Mouse (Mus musculus) natural killer cell, adult 2 months (primary cell): ENCODE measurements around the gene Gtpbp3.

Source experiments
- DNase-seq, 2 experiments: peaks; one replicate each; pipeline ENCODE4 v3.0.0; 2022; ENCODE audit warnings: low spot score in 2 of 2

The Gtpbp3 gene

GRCm38 (mm10) chr8:71497077-71497645 is 9.3 kb downstream of the Gtpbp3 start:
- DNase-seq = no peak

- DNase-seq = no peak
Measured at GRCm38 (mm10) chr8:71497881-71498501, 10.1 kb downstream of the Gtpbp3 start.

- no peak for DNase-seq
Measured at GRCm38 (mm10) chr8:71498816-71499690, 11.2 kb downstream of the Gtpbp3 start.

GRCm38 (mm10) chr8:71504349-71504748 is 16.4 kb downstream of the Gtpbp3 start:
- DNase-seq = no peak

DNA sequence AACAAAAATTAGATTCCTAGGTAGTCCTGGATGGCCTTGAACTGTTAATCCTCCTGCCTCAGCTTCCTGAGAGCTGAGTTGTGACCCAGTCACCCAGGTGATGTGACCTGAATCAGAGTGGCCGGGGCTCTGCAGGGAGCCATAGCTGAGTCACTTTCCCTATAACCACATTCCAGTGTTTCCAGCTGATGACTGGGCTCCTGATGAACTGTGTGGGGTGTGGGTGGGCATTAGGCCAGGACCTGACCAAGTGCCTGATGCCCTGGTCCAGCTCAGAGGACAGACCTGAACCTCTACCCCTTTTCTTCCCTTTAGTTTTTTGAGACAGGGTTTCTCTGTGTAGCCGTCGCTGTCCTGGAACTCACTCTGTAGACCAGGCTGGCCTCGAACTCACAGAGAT is 17.4 kb downstream of the Gtpbp3 start:
- DNase-seq = no peak

DNA sequence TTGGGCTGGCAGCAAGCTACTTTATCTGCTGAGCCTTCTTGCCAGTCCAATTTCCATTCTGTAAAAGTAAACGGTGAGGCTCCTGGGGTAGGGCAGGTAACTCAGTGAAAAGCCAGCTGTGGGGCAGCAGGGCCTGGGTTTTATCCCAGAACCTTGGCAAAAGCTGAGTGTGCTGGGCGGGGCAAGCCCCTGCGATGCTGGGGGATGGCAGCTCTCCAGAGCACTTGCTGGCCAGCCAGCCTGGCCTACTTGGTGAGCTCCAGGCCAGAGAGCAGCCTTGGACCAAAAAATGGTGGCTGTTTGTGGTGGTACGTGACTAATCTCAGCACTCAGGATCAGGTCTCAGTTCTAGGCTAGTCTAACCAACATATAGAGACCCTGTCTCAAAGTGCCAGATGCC is 18.1 kb downstream of the Gtpbp3 start:
- DNase-seq = no peak

GRCm38 (mm10) chr8:71507589-71508104 is 19.7 kb downstream of the Gtpbp3 start:
- no peak for DNase-seq

GRCm38 (mm10) chr8:71509316-71509715 is 21.4 kb downstream of the Gtpbp3 start:
- no peak for DNase-seq

DNA sequence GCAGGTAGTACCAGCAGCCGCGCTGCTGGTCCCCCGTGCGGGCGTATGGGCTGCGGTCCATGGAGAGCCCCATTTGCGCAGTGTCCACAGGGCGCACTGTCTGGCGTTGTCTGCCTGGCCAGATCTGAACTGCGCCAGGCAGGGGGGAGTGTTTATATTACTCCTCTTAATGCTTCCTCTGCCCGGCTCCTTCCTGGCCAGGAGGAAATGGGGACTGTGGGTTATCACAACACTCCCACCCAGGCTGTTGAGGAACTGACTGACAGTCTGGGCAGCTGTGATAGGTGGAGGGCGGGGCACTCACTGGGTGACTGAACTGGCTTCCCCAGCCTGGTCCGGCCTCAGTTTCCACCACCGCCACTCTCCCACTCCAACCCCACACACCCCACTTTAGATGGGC is 23.7 kb downstream of the Gtpbp3 start, which contains the start of gene Plvap:
Gene Plvap (minus strand): TSS at position 109 of the 400 bp plus-strand sequence.
- DNase-seq = no peak

DNA sequence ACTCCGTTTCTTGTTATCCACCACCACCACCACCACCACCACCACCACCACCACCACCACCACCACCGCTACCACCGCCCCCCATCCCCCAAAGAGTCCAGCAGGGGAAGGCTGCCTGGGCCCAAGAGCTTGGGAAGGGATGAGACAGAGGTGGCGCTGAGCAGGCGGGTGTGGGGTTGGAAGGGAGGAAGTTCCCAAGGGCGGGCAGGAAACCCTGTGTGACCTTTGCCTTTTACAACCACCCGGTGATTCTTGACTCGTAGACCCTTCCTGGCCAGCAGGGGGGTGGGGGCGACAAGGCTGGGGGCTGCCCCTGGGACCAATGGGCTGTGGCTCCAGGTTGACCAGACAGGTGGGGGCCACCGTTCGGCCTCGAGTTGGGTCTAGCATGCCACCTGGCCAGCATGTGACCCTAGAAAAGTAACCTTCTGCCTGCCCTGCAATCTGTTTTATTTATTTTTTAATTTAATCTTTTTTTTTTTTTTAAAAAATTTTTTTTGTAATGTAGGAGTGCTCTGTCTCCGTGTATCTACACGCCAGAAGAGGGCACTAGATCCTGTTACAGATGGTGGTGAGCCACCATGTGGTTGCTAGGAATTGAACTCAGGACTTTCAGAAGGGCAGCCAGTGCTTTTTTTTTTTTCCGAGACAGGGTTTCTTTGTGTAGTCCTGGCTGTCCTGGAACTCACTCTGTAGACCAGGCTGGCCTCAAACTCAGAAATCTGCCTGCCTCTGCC is 25.3 kb downstream of the Gtpbp3 start:
- DNase-seq = no peak

DNA sequence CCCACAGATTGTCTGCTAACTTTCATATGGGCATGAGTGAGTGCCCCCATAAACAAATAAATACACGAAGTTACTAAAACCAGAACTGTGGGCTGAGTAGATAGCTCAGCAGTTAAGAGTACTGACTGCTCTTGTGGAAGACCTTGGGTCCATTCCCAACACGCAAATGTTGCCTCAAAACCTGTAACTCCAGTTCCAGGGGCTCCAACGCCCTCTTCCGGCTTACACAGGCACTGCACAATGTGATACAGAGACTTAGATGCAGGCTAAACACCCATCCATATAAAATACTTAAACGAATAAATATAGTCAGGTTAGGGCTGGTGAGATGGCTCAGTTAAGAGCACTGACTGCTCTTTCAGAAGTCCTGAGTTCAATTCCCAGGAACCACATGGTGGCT is 27.1 kb downstream of the Gtpbp3 start:
- no peak for DNase-seq

DNA sequence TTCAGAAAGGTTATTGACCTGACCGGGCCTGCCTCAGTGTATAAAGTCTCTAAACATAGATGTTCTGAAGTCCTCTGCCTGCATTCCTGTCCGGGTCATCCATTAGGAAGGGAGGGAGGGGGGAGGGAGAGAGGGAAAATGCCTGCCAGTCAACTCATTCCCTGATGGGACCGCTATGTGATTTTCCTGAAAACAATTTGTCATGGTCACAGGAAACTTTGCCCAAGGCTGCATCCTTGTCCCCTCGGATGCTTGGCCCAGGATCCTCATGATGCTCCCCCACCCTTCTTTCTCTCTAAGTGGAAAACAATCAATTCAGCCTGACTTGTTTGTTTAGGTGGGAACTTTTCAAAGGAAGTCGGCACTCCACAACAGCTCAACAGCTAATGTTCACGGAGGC is 28.9 kb downstream of the Gtpbp3 start:
- DNase-seq = no peak

GRCm38 (mm10) chr8:71519037-71519825 is 31.3 kb downstream of the Gtpbp3 start:
- DNase-seq = peak; percentile 14 to 45

DNA sequence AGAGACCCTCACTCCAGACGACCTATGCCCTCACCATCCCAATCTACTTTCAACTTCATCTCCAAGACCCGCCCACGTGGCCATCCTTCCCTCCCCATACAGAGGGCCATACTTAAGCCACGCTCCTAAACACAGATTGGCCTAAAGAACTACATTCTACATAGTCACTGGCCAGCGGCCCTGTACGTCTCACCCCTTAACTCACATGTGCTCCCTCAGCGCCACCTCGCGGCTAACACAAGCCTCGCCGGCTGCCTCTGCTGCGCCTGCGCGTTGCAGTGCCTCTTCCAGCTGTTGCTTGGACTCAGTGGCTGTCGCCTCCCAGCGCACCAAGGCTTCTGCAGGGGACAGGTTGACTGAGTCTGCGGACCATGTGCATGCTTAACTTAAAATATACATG is 33.7 kb downstream of the Gtpbp3 start:
- peak; percentile 92 to 95 for DNase-seq

GRCm38 (mm10) chr8:71525226-71526050 is 37.5 kb downstream of the Gtpbp3 start, which contains the start of gene Ccdc194:
Gene Ccdc194 (minus strand): TSS chr8:71525711.
- DNase-seq = no peak

DNA sequence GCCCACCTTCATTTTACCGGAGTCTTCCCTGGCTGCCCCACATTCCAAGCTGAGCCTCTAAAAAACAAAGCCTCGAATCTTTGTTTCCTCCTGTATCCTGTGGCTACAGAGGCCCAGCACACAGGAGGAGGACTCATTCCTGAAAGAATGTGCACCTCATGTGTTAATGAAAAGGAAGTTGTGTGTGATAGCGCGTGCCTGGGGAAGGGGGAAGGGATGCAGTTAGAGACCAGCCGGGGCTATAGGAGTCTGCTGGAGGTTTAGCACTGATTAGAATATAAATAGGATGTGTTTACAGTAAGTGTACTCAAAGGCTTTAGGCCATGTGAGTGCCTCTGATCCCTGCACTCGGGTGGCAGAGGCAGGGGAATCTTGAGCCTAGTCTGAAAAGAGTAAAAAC is 38.4 kb downstream of the Gtpbp3 start:
- no peak for DNase-seq

DNA sequence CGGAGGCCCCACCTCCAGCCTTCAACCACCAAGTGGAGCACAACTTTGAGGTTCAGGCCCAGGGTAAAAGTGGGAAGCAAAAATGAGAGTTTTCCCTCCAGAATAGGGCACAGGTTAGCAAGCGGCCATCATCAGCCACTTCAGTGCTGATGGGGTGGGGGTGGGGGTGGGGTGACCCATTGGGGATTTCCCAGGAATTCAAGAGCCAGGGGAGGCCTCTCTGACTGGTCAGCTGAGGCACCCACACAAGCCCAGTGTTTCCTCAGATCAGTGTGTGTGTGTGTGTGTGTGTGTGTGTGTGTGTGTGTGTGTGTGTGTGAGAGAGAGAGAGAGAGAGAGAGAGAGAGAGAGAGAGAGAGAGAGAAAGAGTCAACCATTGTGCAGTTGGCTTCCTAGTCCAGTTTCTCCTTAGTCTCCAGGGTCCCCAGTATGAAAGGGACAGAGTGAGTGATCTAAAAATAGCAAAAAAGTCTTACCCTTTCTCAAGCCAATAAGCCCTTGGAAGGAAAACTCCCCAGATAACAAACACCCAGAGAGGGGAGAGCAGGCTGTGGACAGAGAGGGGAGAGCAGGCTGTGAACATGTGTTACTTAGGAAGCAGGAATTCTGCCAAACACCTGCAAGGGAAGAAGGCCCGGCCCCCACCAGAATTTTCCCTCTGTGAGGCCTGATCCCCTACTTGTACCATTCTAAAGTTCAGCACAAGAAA is 39.4 kb downstream of the Gtpbp3 start:
- DNase-seq = no peak

DNA sequence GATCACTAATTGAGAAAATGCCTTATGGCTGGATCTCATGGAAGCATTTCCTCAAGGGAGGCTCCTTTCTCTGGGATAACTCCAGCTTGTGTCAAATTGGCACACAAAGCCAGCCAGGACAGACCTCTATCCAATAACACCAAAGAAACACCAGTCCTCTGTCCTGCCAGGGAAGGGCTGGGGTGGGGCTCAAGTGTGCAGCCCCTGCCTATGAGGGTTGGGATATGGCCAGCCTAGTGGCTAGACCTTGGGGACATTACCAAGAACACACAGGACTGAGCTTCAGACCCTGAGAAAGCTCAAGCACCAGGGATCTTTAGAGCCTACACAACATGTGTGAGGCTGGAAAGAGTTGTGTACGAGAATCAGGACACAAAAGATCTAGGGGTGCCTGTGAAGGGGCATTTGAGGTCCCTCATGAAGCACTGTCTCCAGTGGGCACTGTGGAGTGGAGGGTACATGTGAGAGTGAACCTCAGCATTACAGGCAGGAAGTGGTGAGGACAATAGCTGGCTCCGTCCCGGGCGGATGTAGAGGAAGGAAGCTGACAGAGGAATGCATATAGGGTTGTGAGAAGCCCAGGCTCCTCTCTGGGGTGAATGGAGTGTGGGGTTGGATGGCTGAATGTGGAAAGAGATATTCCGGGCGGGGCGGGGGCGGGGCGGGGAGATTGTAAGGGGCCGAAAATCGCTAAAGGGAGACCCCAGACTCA is 40.6 kb downstream of the Gtpbp3 start:
- DNase-seq = no peak
